Mouse (Mus musculus) myocyte (in vitro differentiated cells): ENCODE data around the gene Ptprg. TPM values are rescaled to one million over a fixed set of nuclear protein-coding genes. Genes with fewer than 3 reads are reported as not detected.

Experiments used
- H3K27me3 ChIP-seq: one replicate; pipeline ENCODE4 v1.6.1; 2011; ENCODE audit not compliant: control insufficient read depth, insufficient read depth, insufficient read length
- H3K36me3 ChIP-seq: one replicate; pipeline ENCODE4 v1.6.1; 2011; ENCODE audit not compliant: control insufficient read depth, insufficient read depth
- H3K4me2 ChIP-seq: one replicate; pipeline ENCODE4 v1.6.1; 2011; ENCODE audit warnings: low read depth, control low read depth
- H3K4me3 ChIP-seq: one replicate; pipeline ENCODE4 v1.5.1; 2011; ENCODE audit warnings: mild to moderate bottlenecking, control low read depth, moderate library complexity
- H3K79me2 ChIP-seq: one replicate; pipeline ENCODE4 v1.6.1; 2011; ENCODE audit not compliant: control insufficient read depth, insufficient read depth
- H3ac ChIP-seq: one replicate; pipeline ENCODE4 v1.6.1; 2011; ENCODE audit not compliant: control insufficient read depth, insufficient read length
- CEBPB ChIP-seq: IDR thresholded peaks from 2 replicates; pipeline ENCODE4 v1.6.1; 2011; ENCODE audit warnings: mild to moderate bottlenecking, moderate library complexity; ENCODE audit not compliant: poor library complexity, insufficient read depth, severe bottlenecking
- E2F4 ChIP-seq: IDR thresholded peaks from one replicate; pipeline ENCODE4 v1.6.1; 2011; ENCODE audit warnings: mild to moderate bottlenecking, control low read depth, moderate library complexity; ENCODE audit not compliant: insufficient read depth
- MAX ChIP-seq: IDR thresholded peaks from one replicate; pipeline ENCODE4 v1.6.1; 2011; ENCODE audit warnings: low read depth, mild to moderate bottlenecking, control low read depth
- MYOD1 ChIP-seq, 3 experiments: IDR thresholded peaks; one replicate each; pipeline ENCODE4 v1.6.1; 2011; ENCODE audit warnings: control low read depth in 2 of 3, low read depth in 2 of 3, mild to moderate bottlenecking in 2 of 3, moderate library complexity in 1 of 3; ENCODE audit not compliant: insufficient read length in 2 of 3, control insufficient read depth in 1 of 3
- MYOG ChIP-seq, 3 experiments: IDR thresholded peaks; one replicate each; pipeline ENCODE4 v1.6.1; 2011; ENCODE audit warnings: control low read depth in 2 of 3, low read depth in 2 of 3, mild to moderate bottlenecking in 2 of 3; ENCODE audit not compliant: insufficient read length in 2 of 3, control insufficient read depth in 1 of 3, insufficient read depth in 1 of 3
- POLR2A ChIP-seq: IDR thresholded peaks from one replicate; pipeline ENCODE4 v1.6.1; 2011; ENCODE audit warnings: low read depth, mild to moderate bottlenecking, control low read depth, moderate library complexity; ENCODE audit not compliant: insufficient read length
- POLR2AphosphoS2 ChIP-seq: IDR thresholded peaks from one replicate; pipeline ENCODE4 v1.6.1; 2011; ENCODE audit warnings: low read depth, control low read depth; ENCODE audit not compliant: insufficient read length
- REST ChIP-seq: IDR thresholded peaks from one replicate; pipeline ENCODE4 v1.6.1; 2011; ENCODE audit warnings: mild to moderate bottlenecking, control low read depth, moderate library complexity; ENCODE audit not compliant: insufficient read depth, insufficient read length
- SRF ChIP-seq: IDR thresholded peaks from one replicate; pipeline ENCODE4 v1.6.1; 2011; ENCODE audit warnings: low read depth; ENCODE audit not compliant: control insufficient read depth, insufficient read length
- TCF12 ChIP-seq: IDR thresholded peaks from one replicate; pipeline ENCODE4 v1.6.1; 2011; ENCODE audit warnings: mild to moderate bottlenecking, control low read depth; ENCODE audit not compliant: poor library complexity, insufficient read depth, severe bottlenecking
- TCF3 ChIP-seq: IDR thresholded peaks from one replicate; pipeline ENCODE4 v1.6.1; 2011; ENCODE audit warnings: low read depth, control low read depth; ENCODE audit not compliant: insufficient read length
- USF1 ChIP-seq: IDR thresholded peaks from one replicate; pipeline ENCODE4 v1.6.1; 2011; ENCODE audit warnings: low read depth, mild to moderate bottlenecking, control low read depth, moderate library complexity
- polyA plus RNA-seq: library from polyadenylated mRNA; unstranded; fragments of >200 nt; fragmentation: generic; extraction: Trizol; gene quantifications from one replicate; pipeline ENCODE4 v1.2.1, GENCODE M21; 2012; ENCODE audit warnings: missing spikeins

Ptprg gene
- polyA plus RNA-seq, 1 experiment: 14.4 TPM

DNA sequence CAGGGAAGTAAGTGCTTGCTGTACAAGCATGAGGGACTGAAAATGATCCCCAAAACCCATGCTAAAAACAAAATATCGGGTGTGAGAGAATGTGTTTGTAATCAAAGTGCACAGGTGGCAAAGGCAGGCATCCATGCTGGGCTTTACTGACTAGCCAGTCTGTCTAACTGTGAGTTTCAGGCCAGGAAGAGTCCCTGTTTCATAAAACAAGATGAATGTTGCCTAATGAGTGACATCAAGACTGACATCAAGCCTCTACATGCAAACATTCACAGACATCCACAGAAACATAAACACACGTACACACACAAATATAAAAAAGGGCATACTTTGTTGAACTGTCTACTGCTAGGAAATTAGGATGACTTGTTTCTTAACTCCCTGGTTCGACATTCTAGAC is 552.3 kb downstream of the Ptprg start:
- Histone ChIP-seq H3K79me2 (no peaks in the 10 kb centered on the region), H3K27me3 (no peaks in the 10 kb centered on the region), H3ac (no peak overlapping the region), H3K36me3 (no peaks in the 10 kb centered on the region), H3K4me3 (no peak overlapping the region), H3K4me2 (no peak overlapping the region)
- TF ChIP-seq MYOD1 (IDR thresholded peaks at IDR 0.05; ENCODE audit: control insufficient read depth in 1 of 3, insufficient read length in 2 of 3, low read depth in 2 of 3) (no peak), MYOG (IDR thresholded peaks at IDR 0.05; ENCODE audit: control insufficient read depth in 1 of 3, insufficient read depth in 1 of 3, insufficient read length in 2 of 3, low read depth in 2 of 3) (no peak), REST (no peak), TCF12 (no peak), POLR2AphosphoS2 (no peak), USF1 (no peak), POLR2A (no peak), SRF (no peak), E2F4 (no peak), CEBPB (no peak), TCF3 (no peak), MAX (no peak)

DNA sequence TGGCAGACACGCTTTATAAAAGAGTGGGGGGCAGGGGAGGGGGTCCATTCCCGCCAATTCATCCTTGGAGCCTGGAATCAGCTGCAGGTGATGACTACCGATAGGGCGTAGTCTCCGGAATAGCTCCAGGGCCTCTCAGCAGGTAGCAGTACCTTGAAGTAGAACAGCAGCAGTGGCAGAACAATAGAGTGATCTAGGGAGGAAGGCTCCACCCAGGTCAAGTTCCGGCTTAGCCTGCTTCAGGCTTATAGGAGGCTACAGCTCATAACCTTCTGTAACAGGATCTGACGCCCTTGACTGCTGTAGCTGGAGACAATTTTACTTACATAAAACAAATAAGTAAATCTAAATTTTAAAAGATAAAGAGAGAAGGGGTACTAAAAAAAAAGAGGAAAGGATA is 554.1 kb downstream of the Ptprg start:
- no peaks in the 10 kb centered on the region for H3K79me2 ChIP-seq
- no peaks in the 10 kb centered on the region for H3K27me3 ChIP-seq
- no peak overlapping the region for H3K4me2 ChIP-seq
- TF ChIP-seq E2F4 (no peak), MYOG (IDR thresholded peaks at IDR 0.05; ENCODE audit: control insufficient read depth in 1 of 3, insufficient read depth in 1 of 3, insufficient read length in 2 of 3, low read depth in 2 of 3) (no peak)
- no peaks in the 10 kb centered on the region for H3K36me3 ChIP-seq
- no peak overlapping the region for H3ac ChIP-seq
- no peak overlapping the region for H3K4me3 ChIP-seq

DNA sequence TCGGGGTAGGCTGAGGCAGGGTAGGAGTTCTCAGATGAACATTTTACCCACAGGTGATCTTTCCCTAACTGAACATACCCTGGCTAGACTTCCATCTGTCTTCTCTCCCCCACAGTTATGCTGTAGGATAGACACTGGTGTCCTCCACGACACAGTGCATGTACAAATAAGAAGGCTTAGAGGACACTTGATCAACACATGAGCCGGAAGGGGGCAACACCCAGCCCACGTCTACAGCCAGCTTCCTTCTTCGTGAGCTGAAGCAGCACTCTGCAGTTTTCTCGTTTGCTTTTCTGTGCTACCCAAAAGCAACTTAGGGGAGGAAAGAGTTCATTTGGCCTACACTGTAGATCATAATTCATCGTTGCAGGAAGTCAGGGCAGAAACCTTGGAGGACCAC is 554.7 kb downstream of the Ptprg start:
- TF ChIP-seq TCF3 (no peak), POLR2A (no peak), CEBPB (no peak), MYOG (IDR thresholded peaks at IDR 0.05; ENCODE audit: control insufficient read depth in 1 of 3, insufficient read depth in 1 of 3, insufficient read length in 2 of 3, low read depth in 2 of 3) (no peak)
- Histone ChIP-seq H3K27me3 (no peaks in the 10 kb centered on the region), H3ac (no peak overlapping the region), H3K4me3 (no peak overlapping the region), H3K36me3 (no peaks in the 10 kb centered on the region), H3K4me2 (no peak overlapping the region), H3K79me2 (no peaks in the 10 kb centered on the region)

DNA sequence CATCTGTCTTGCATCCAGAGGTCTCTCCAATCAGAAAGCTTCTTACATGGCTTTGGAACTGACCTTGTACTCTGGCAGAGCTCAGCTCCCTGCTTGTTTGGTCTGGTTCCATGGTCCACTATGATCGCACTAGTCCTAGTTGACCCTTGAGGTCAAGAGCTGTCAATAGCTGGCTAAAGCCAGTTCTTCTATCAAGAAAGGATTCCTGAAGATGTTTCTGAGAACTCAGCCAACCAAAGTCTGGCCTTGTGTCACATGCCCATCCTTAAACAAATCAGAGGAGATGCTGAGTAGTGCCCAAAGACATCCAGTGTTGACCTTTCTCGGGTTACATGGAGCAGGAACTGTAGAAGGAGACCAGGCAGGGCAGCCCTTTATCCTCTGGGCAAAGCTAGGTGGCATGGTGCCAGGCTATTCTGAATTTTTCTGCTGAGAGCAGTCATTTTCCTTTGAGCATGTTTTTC is 559.2 kb downstream of the Ptprg start:
- Histone ChIP-seq H3K36me3 (no peaks in the 10 kb centered on the region), H3K79me2 (no peaks in the 10 kb centered on the region), H3K4me3 (no peak overlapping the region), H3K27me3 (no peaks in the 10 kb centered on the region), H3ac (no peak overlapping the region), H3K4me2 (no peak overlapping the region)
- no peak for TF ChIP-seq MYOG (IDR thresholded peaks at IDR 0.05; ENCODE audit: control insufficient read depth in 1 of 3, insufficient read depth in 1 of 3, insufficient read length in 2 of 3, low read depth in 2 of 3)
- TF ChIP-seq USF1: peak; percentile 41

DNA sequence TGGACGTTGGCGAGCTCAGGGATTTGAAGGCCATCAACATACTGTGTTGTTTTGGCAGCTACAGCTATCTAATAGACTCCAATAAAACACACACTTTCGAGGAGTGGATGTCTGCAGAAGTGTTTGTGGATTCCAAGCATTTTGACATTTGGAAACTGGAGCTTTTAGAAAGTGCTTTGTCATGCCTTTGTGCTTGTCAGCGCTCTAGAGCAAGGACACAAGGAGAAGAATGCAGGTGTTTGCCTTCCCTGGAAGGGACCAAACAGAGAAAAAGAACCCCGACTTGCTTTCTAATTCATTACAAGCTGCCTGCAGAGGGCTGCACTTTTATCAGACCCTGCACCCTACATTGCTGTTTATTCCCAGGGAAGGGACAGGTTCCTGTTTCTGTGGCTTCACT is 560.0 kb downstream of the Ptprg start:
- Histone ChIP-seq H3ac (no peak overlapping the region), H3K27me3 (no peaks in the 10 kb centered on the region), H3K79me2 (no peaks in the 10 kb centered on the region), H3K4me2 (no peak overlapping the region), H3K36me3 (no peaks in the 10 kb centered on the region), H3K4me3 (no peak overlapping the region)
- TF ChIP-seq POLR2AphosphoS2 (no peak), MAX (no peak), POLR2A (no peak), SRF (no peak), MYOG (IDR thresholded peaks at IDR 0.05; ENCODE audit: control insufficient read depth in 1 of 3, insufficient read depth in 1 of 3, insufficient read length in 2 of 3, low read depth in 2 of 3) (no peak), CEBPB (no peak), USF1 (no peak), REST (no peak), TCF3 (no peak), MYOD1 (IDR thresholded peaks at IDR 0.05; ENCODE audit: control insufficient read depth in 1 of 3, insufficient read length in 2 of 3, low read depth in 2 of 3) (no peak), E2F4 (no peak), TCF12 (no peak)
